Mouse (Mus musculus) granulocyte monocyte progenitor cell, adult 5-6 weeks (primary cell): Measurements from ENCODE around the gene Ttn. TPM values are rescaled to one million over a fixed set of nuclear protein-coding genes. Genes with fewer than 3 reads are reported as not detected.

Source experiments
- ATAC-seq: replicated peaks from 2 replicates; pipeline ENCODE4 v1.8.0; 2016; ENCODE audit warnings: mild to moderate bottlenecking, moderate TSS enrichment, inconsistent platforms; ENCODE audit not compliant: poor library complexity, severe bottlenecking
- total RNA-seq, 2 experiments: library from RNA; stranded (forward) in 1 of 2; stranded (reverse) in 1 of 2; fragments of 200-712, 200-1000 nt in 1 of 2; fragments of >200 nt in 1 of 2; fragmentation: Nextera tagmentation in 1 of 2; gene quantifications; 2 replicates each; pipeline ENCODE4 v1.2.3; 2014 to 2017

Ttn gene
- total RNA-seq, 2 experiments from 2014 or later: under 0.01 TPM; not detected in 1

DNA sequence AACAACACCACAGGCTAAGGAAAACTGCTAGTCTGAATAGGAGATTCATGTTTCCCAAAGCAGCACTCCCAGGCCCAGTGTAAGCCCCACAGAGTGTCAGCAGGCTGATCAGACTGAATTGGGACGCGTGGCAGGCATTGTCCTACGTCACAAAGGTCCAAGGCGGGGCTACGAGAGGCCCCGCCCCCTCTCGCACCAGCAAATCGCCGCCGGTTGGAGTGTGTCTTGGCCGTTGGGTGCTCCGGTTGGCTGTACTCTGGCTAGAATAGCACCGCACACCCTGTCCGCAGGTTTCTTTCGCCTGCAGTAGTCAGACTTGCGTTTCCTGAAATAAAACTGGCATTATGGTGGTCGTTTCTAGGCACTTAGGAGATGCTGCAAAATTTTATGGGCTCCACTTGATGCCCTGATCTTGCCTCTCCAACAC lies 309.4 kb downstream of the Ttn start, which contains the start of gene Fkbp7:
Gene Fkbp7, minus strand, starts transcription at position 151 of the 427 bp plus-strand sequence.
- ATAC-seq: peak; percentile 79

DNA sequence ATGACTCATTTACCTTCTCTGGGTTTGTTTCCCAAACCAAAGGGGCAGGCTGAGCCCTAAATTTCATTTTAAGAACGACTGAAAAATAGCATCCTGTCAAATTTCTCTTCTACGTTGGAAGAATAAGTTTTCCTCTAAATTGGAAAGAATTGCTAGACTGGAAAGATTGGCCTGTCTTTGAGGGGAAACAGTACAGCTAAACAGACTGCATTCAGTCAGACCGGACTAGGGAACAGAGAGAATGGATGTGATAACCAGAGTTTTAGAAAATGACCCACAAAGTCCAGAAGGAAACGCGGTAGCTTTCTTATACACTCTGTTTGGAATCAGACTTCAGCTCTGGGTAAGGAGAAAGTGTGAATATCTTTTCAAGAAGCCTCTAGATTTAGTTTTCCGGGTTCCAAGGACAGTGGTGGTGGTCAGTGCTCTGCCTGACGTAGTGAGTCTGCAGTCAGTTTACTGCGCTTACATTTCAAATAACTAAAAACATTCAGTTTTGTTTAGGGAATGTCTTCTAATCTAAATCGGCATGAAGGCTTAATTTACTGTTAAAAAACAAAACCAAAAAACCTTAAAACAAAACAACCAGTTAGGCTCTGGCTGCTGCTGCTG lies 310.1 kb downstream of the Ttn start:
- no peak for ATAC-seq

DNA sequence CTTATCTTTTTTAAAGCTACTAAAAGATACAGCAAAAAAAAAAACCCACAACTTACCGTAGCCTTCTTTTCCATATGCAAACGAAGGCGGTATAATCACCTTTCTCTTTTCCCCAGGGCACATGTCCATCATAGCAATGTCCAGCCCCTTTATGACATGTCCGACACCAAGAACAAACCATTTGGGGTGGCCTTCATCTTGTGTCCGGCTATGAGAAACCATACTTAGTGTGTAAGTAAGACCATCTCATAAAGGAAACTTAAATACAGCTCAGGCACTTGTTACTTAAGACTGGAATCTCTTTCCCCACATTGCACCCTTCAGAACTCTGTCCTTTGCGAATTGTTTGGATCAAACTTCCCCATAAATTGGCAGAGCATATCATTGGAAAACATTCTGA lies 310.7 kb downstream of the Ttn start:
- ATAC-seq: no peak

DNA sequence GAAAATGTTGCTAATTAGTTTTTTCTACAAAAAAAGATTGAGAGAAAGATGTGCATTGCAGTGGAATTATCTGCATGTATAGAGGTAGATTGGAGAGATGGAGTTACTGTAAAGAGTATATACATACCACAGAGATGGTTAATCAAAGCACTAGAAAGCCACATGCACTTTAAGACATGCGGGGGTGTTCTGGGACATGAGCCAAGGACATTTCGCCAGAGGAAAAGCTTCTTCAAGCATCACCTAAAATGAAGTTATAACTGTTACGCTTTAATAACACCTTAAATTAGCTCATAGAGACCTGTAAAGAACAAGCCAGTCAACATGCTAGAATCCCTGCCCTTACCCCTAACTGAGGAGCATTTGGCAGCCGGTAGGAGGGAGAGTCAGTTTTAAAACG lies 315.1 kb downstream of the Ttn start:
- ATAC-seq: no peak

DNA sequence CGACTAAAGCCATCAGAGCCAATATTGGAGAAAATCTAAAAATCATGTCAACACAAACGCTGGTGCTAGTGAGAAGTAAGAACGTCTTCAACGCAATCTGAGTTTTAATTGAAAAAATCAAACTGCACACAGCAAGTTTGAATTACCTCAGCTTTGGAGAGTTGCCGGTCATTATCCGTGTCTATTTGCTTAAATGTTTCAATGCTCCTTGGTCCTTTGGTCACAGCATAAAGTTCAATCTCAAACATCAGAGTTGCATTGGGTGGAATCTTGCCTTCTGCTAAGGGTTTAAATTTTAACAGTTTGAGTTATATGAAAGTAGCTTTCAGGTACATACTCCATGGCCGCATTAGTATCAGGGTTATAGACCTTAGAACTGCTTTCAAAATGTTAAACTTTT lies 316.8 kb downstream of the Ttn start:
- no peak for ATAC-seq

DNA sequence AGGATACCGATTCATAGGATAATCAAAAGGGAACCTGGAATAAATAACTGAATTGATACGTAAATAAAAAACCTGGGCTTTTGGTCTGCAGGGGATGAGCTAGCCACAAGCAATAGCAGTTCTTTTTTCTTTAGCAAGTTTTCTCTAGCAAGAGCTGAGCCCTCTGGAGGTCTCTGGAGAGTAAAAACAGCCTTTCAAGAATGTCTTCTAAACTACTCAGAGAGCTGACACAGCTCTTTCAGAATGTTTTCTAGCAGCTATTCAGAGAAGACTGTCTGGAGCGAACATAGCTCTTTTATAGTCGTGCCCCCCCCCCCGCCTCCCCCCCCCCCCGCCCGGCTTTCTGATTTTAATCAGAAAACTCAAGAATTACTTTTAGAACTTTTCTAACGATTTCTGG lies 322.9 kb downstream of the Ttn start:
- no peak for ATAC-seq

DNA sequence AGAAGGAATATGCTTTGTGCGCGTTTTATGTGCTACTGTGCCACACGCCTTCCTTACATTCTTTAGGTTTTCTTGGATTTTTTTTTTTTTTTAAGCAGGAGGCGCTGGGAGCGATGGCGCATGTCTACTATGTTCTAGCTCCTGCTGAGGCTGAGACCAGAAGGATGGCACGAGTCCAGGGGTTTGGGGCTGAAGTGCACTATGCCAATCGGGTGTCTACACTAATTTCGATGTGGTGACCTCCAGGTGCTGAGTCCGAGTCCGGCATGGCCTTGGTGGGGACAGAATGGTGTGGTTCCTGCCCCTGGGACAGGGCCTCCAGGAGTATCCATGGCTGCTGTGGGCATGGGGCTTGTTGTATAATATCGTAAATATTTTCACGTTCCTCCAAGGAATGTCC lies 323.8 kb downstream of the Ttn start:
- no peak for ATAC-seq

DNA sequence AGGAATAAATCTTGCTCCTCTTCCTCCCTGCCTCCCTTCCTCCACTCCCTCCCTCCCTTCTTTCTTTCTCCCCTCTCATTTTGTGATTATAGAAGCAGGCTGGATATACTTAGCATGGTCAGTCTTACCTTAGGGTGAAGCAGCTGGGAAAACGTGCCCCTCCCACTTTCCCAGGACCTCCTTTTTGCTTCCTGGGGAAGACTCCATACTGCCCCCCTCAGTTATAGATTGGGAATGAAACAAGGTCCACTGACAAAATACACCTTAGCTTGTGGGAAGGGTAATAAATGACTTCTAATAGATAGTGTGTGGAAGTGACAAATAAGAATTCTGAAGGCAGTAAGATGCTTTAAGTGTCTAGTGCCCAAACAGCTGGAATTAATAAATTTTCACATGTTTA lies 326.4 kb downstream of the Ttn start:
- peak; percentile 82 for ATAC-seq

DNA sequence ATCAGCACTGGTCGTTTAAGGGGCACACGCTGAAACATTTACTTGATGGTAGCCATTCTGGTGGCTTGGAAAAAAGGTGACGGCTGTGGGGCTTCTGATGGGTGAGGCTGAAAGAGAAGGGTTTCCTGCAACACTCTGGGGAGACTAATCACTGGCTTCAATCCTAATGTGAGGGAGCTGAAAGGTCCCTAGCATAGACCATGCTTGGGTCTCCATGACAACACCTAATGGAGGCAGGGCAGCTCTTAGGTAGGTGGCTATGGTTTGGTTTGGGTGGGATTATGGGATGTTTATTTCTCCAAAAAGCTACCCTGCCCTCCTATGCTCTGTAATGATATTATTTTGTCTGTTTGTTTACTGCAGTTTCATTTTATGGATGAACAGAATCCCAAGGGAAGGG lies 326.9 kb downstream of the Ttn start:
- ATAC-seq: no peak

DNA sequence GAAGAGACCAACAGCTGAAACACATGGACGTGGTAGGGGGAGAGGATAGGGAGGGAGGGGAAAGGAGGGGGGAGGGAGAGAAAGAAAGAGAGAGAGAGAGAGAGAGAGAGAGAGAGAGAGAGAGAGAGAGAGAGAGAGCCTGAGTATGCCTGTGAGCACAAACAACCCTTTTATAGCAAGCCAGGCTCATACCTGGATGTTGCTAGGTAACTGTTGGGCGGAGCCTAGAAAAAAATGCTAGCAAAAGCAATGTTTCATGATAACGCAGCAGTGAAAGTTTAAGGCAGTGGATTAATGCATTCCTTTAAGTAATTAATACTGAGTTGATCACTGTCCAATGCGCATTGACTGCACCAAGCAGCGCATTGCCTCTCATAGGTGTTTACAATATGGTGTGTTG lies 327.7 kb downstream of the Ttn start:
- ATAC-seq: no peak

Other genes with a start within 250 kb of the Ttn start
- not detected in 2 replicates for gene Ccdc141, start 188.1 kb upstream of the Ttn start, total RNA-seq (2014; fragmentation: Nextera tagmentation)
- gene Ccdc141, start 188.1 kb upstream of the Ttn start, total RNA-seq (2017): 0.86 TPM in 1 of 2 replicates, not detected in the other